Mouse (Mus musculus) heart, adult 8-10 months (tissue): ENCODE measurements at regions not wholly inside any gene's neighbourhood (a gene's known extent, or its start where the extent isn't known, plus 50 kb on each side); places are given as distances from the start of the nearest gene placed in this dataset.

Source experiments
- DNase-seq: peaks from one replicate; pipeline ENCODE4 v3.0.0; 2022; ENCODE audit warnings: low spot score

DNA sequence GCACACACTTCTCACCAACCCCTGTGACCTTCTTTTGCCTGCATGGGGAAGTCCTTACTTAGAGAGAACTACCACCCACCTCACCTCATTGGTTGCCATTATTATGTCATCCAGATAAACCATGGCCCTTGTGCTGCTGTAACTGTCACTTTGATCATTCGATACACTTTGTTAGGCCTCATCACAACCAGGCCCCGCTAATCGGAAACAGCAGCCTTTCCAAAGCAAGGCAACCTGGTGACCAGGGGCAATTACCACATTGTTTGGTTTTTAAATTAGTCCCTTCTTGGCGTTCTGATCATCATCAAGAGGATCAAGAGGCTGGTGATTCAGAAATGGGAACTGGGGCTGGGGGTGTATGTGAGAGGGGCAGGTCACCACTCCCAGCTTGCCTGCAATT, 208.9 kb upstream of the Meis1 start:
- no peak for DNase-seq

DNA sequence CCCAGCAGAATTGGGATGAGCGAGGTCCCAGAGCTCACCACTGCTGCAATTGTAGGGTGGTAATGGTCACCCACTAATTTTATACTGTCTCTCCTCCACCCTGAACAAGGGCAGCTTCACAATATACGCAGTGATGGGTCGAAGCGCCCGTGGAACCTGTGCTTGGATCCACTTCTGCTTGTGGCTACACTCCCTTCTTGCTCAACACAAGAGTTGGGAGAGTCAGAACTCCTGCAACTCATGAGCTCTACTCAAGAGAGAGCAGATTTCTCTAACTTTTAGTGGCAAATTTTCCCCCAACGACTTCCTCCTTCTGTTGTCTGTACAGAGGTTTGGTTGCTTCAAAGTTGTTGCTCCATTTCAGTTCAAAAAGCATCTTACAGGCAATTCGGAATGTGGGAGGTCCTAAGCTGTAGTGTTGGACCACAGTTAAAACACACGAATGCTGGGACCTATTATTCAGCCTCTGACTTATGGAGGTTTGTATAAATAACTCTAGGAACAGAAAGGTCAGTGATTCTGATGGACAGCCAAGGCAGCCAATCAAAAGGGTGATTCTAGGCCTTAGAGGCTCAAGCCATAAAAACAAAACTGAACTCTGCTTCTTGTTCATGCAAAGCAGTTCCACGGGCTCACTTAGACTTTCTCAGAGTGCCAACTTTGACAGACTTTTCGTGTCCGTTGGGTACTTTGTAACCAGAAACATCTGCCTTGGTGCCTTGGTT, 227.8 kb upstream of the Meis1 start:
- no peak for DNase-seq

DNA sequence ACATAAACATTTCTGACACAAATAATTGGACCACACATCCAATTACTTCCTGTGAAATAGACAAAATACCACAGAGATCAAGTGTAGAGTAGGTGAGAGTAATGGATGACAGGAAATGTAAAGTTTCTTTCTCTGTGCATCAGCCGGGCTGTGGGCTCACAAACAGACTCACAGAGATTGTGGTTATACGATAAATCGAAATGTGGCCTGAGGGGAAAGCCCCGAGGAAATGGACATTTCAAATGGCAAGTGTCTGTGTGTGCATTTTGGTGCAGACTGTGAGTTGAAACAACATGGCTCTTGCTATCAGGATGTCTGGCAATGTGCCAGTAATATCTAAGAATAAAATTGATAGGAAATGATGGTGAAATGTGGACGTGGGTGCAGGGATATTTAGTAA, 234.8 kb upstream of the Meis1 start:
- no peak for DNase-seq

DNA sequence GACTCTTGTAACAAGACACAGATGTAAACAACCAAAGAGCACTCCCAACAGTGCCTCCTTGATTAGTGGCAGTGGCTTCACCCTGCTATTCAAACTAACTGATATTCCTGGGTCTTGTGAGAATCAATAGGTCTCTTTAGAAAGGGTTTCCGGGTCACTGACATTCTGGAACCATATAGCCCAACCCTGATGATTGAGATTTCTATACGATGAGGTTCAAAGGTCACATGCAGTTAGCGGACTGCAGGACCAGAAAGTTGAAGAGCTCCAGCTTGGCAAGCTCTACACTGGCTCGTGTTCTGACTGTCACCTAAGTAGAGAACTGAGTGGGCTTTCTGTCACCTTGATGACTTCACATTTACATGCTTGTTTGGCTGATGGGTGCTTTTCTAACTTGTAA, 235.4 kb upstream of the Meis1 start:
- no peak for DNase-seq

DNA sequence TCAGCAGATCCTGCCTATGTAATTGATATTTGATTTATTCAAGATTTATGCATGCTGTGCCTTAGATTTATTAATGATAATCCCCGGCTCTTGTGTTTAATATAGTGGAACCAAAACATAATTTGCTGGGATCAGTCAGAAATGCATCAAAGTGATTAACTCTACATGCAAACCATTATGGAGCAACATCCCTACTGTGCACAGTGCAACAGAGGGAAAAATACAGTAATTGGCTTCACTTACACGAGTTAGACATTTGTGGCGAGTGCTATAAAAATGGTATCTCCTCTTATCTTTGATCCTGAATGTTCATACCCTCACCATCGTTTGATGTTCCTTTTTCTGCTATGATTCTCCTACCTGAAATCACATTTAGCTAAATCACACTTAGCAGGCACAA, 238.8 kb upstream of the Meis1 start:
- DNase-seq: no peak

DNA sequence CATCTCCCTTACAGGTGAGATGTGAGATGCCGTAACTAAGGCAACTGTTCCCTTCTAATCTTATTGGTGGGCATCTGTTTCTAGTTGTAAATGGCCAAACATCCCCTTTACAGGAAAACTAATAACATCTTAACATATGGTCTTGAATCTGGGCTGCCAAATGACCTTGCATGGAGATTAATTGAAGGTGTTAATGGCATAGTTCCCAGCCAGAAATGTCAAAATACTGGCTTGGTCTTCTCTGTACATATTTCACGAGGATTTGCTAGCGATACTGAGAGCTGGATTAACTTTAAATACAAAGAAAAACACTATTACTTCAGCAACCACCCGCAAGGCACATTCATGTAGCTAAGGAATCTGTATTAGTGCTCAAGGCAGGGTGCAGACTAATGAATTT, 244.0 kb upstream of the Meis1 start:
- no peak for DNase-seq

DNA sequence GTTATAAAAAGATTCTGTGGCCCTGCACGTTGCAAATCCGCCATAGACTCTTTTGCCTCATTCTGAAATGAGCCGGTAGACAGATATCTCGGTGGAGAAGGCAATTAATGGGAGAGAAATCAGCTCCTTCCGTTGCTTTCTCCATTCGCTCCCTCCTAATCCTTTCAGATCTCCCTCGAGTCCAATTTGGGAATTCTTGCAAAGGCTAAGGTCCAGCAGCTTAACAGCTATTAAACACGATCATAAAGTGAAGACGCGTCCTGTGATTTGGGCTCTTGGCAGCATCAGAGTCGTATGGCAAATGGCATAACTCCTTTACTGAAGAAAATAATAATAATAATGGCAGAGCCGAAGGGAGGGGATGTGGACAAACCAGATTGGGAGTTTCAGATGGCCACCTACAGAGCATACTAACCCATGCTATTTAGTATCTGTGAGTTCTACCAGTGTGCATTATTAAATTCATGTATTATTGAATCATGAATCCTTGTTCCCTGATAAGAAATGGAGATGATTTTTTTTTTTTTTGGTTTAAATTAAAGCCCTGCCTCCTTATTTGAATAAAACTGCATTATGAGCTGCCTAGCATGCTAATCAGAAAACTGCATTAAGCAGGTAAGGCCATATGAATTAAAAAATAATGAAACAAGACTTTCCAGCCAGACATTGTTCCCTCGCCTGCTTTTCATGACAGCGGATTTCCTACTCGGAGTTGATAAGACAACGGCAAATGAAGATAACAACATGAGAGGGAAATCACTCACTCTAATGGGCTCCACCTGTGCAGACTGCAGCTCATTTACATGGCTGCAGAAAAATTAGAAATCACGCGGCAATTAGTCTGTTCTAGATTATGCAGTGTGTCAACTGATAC, 246.2 kb upstream of the Meis1 start:
- DNase-seq: no peak

DNA sequence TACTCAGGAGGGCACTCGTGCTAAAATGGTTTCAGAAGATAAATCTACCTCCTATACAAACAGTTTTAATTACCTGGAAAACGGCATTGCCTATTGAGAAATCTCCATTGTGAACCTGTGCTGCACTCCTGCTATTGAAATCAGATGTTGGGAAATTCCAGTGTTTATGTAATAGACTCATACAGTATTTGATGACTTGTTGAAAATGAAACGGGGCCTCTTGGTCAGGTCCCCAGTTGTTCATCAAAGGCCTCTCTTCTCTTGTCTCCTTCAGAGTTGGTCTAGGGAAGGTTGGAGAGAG, 246.8 kb upstream of the Meis1 start:
- DNase-seq: no peak

DNA sequence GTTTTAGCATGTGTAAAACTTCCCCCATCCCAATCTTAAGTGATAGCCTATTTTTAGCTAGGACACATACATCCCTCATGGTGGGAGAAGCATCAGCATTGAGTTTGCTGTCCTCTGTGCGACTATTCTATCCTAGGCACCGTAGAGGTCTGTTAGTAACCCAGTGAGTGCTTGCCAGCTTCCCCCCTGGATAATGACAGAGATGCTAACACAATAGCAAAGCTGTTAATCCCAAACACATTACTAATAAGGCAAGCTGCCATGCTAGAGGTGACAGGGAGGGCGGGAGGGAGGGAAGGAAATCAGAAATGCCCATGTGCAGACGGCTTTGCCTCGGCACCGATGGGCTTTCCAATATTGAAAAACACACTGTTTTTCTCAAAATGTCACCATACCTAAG, 272.2 kb upstream of the Meis1 start:
- DNase-seq: no peak

DNA sequence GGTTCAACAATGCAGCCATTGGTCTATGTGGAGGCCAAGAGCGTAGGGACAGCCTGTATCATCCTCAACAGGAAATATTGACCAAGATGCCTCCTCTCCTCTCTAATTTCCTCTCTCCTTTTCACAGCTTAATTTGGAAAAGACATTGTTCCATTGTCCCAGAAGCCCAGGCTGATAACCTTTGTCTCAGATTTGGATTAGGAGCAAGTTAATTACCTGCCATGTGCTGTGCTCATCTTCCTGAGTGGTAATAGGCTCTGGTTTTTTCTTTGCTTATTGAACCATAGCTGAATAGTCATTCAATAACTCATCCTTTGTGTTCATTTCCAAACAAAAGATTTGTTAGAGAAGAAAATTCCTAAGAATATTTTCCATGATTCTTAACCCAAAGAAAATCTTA, 280.6 kb upstream of the Meis1 start:
- no peak for DNase-seq

DNA sequence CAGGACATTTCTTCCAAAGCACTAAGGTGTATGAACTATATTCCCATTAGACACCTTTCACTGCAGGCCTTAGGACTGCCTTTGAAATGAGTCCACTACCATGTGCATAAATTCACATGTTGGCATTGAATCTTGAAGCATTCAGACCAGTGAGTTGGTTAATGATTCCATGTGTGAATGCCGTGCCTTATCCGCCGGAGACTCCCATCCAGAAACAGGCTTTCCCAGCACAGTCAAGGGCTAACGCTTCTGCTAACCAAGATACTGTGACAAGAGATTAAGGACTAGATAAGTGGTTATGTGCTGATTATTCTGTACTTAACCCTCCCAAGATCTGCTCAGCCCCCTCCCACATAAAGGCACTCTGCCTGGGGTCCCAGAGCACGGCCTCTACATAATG, 287.9 kb upstream of the Meis1 start:
- DNase-seq: no peak

DNA sequence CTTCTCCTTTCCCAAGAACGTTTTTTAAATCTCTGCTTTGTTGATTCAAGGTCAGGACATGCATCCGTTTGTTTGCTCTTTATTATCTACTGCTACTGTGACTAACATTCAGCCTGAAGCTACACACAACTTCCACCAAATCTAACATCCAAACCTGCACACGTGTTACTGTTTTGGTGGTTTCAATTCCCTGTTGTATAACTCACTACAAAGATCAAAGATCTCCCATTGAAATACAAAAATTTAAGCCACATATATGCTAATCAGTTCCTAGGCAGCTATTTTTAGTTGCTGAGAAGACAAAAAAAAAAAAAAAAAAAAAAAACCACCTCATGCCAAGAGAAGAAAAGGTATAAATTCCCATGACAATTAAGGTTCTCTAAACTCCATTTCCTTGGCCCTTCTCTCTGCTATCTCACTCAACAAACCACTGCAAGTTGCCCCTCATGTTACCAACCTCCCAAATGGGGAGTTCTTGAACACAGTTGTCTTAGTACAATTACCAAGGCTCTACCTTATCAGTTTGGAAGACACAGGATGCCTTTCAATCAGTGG, 312.0 kb upstream of the Meis1 start:
- DNase-seq: no peak

DNA sequence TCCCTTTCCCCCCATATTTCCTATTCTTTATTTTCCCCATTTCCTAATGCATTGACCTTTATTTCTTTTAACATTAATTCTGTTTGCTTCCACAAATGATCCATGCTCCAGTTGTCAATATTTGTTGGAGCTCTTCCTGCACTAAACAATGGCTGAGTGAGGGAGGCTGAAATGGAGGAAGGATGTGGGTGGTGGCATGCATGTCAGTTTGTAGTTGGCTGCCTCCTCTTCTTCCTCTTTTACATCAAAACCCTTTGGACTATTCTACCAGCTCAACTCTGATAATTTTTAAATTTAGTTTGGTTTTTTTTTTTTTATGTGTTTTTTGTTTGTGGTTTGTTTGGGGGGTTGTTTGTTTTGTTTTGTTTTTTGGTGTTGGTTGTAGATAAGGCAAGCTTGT, 313.5 kb upstream of the Meis1 start:
- DNase-seq: no peak

DNA sequence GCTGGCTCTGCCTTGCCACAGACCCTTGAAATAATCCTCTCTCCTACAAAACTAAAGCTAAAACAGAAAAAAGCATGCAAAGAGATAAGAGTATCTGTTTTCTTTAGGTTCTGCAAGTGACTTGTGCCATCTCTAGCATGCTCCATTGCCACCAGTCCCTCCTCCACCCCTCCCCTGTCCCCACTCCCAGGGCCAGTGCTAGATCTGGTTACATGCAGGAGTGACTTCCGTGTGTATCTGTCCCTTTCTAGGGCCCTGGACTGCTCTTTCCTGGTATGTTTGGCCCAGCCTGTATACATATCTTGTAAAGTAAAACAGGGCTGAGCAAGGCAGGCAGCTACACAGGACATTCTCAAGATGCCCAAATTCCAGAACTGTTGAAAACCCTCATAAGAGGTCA, 313.9 kb upstream of the Meis1 start:
- no peak for DNase-seq

DNA sequence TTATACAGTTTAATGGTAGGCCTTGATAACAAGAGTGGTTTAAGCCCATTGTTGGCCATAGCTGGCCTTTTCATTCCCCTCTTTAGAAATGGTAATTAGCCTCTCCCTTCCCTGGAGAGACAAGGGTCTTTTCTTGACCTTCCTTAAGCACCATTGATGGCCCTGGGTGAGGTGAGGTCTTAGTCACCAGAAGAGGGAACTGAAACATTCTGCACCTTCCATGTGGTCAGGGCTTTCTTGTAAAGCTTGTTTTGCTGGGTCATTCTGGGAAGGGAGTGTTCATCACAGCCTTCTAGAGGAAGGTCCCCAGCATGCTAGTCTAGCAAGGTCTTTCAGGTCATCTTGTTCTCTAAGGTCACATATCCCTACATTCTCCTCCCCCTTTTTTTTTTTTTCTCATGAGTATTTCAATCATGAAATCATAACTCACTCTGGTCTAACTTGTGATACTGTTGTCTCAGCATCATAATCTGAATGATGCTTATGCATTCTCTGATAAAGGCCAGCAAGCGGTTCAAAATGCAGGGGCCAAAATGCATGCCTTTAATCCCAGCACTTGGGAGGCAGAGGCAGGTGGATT, 315.2 kb upstream of the Meis1 start:
- no peak for DNase-seq

DNA sequence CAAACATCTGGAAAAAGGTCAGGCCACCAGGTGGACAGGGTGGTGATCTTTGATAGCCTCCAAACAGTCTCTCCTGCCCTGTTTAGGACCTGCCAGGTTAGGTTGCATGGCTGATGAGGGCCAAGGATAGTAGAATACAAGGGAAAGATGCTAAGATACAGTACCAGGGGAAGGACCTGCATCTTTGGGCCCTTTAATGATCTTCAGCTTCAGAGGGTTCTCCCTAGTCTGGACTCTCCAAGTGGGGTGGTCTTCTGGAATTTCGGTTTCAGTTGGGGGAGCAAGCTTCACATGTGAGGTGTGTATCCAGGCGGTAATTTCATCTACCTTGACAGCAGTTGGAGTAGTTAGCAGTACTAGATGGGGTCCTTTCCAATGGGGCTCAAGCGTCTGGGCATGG, 316.6 kb upstream of the Meis1 start:
- DNase-seq: no peak

DNA sequence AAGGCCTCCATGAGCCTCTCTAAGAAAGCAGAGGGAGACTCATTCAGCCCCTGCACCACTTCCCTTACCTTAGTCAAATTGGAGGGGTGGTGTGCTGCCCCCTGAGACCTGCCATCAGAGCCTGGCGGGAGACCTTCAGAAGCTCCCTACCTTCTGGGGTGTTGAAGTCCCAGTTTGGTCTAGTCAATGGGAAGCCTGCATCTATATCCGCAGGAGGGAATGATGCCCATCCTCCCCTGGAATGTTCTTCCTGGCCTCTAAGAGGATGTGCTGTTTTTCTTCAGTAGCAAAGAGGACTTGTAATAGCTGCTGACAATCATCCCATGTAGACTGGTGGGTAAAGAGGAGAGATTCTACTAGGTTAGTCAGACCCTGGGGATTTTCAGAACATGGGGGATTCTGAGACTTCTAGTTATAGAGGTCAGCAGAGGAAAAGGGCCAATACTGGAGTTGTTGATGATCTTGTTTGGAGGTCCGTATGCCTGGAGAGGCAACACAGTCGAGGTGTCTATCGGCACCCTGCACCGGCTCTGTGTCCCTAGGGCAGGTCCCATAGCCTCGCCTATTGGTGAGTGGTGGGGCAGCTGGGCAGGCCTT, 321.0 kb upstream of the Meis1 start:
- no peak for DNase-seq

DNA sequence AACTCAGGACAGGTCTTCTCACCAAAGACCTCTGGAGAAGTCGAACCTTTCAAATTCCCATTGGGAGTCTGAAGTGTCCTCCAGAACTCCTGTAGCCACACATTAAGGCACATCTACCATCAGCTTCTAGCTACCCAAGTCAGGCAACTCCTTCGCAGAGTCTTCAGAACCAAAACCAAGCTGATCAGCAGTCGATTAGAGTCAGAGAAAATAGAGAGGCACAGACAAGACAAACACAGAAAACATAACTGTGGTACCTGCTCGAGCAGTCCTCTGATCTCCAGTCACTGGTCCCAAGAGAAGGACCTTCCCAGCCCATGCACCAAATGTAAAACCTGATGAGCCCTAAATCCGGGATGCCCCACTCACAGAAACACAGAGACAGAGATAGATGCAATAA, 322.1 kb upstream of the Meis1 start:
- DNase-seq: no peak

DNA sequence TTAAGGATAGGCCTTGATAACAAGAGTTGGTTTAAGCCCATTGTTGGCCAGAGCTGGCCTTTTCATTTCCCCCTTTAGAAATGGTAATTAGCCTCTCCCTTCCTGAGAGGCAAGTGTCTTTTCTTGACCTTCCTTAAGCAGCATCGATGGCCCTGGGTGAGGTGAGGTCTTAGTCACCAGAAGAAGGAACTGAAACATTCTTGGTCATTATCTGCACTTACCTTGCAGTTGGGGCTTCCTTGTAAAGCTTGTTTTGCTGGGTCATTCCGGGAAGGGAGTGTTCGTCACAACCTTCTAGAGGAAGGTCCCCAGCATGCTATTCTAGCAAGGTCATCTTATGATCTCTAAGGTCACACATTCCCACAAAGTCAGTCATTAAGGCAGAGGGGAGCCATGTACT, 322.6 kb upstream of the Meis1 start:
- DNase-seq: no peak

DNA sequence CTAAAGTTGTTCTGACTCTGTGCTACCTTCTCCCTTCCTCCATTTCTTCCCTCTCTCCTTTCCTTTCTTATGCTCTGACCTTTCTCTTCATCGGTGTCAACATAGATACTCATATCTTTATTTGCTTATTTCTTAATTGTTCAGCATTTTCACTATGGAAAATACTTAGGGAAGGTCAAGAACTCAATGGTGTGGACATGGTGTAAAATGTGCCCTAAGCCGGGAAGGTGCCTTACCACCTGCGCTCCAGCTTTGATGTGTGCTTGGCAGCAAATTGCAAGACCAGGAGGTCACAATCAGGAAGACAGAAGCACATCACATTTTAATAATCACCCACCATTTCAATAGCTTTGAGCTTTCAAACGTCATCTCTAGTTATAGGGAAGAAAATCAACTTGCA, 324.0 kb upstream of the Meis1 start:
- DNase-seq: no peak

DNA sequence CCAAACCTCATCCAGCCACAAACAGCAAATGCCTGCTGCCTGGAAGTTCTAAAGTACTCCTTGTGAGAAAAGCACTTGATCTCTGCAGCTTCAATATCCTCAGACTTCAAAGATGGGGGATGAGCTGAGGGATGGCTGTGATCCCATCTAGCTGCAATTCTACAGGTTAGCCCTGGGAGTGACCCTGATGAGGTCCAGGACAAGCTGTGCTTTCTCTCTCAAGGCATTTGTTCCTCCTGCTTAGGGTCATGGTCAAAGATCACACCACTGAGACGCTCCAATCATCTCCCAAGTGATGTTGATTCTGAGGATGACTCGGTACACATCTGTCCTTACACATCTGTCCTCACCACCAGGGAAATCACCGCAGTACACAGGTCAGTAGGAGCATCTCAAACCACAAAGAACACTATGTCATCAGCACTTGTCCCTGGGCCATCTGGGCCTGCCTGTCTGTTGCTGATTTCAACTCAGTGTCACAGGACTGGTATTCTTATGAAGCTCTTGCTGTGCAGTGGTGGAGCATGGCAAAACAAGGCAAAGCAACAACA, 327.6 kb upstream of the Meis1 start:
- DNase-seq: no peak
